Mouse (Mus musculus): ENCODE results near the gene Gm21958. TPM values are rescaled to one million over a fixed set of nuclear protein-coding genes. Genes with fewer than 3 reads are reported as not detected.
A peak's percentile ranks its signal among the peaks of the same experiment; 100 is the strongest.

The Gm21958 gene
- polyA plus RNA-seq, 1 experiment from 2014 or later: not detected

DNA sequence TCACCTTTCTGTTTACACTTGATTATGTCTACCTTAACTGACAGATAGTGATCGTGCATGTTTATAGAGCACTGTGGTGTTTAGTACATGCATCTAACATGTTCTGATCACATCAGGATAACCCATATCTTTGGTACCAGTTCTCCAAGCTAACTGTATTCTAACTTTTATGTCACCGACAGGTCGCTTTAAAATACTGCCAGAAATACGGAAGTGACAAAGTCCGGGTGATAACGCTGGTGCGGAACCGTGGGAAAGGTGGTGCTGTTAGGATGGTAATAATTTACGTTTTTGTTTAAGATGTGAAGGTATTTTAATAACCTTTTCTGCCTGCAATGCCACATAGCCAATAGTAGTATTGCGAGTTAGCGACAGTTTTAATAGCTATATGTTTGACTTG lies 27.8 kb upstream of the Gm21958 start:
- peaks cover 41% of the 10 kb centered on the region for H3K36me3 ChIP-seq (ENCODE audit: control insufficient read depth, insufficient read depth, low read length)
- H3K27ac ChIP-seq (ENCODE audit: low read length): no peak overlapping the region
- H3K4me1 ChIP-seq (ENCODE audit: control insufficient read depth, insufficient read depth, low read length): no peaks in the 10 kb centered on the region
- WGBS: 81% methylated on average over 11 of the region's 11 CpGs
- no peak overlapping the region for H3K4me3 ChIP-seq (ENCODE audit: low read length)
- no peak overlapping the region for H3K9ac ChIP-seq (ENCODE audit: low read depth, low read length)
- no peaks in the 10 kb centered on the region for H3K9me3 ChIP-seq (ENCODE audit: control insufficient read depth, low read length)
- no peak overlapping the region for H3K4me2 ChIP-seq (ENCODE audit: low read depth, low read length)
- H3K27me3 ChIP-seq (replicated peaks; ENCODE audit: control insufficient read depth, insufficient read depth, low read length): no peaks in the 10 kb centered on the region
- ATAC-seq: peak; percentile 50

DNA sequence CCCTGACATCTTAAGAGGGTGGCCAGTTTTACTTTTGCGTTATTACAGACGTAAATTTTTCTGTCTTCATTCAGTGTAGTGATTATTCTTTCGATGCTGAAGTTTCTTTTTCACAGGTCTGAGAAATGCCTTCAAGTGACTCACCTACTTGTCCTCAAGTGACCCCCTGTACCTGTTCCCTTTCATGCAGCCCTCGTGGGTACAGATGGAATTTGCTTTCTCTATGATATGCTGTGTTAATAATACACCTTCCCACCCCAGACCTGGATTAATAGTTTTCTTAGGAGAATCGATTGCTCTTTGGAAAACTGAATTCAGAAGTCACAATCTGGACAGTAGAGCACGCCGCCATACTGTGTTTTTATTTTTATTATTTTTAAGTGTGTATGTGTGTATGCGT lies 23.2 kb upstream of the Gm21958 start:
- Histone ChIP-seq H3K4me2 (ENCODE audit: low read depth, low read length) (no peak overlapping the region), H3K36me3 (ENCODE audit: control insufficient read depth, insufficient read depth, low read length) (peaks cover 11% of the 10 kb centered on the region), H3K4me3 (ENCODE audit: low read length) (no peak overlapping the region), H3K9ac (ENCODE audit: low read depth, low read length) (no peak overlapping the region), H3K4me1 (ENCODE audit: control insufficient read depth, insufficient read depth, low read length) (peaks cover 3% of the 10 kb centered on the region; the same call in 1 of the 2 replicates), H3K27ac (ENCODE audit: low read length) (no peak overlapping the region), H3K27me3 (replicated peaks; ENCODE audit: control insufficient read depth, insufficient read depth, low read length) (no peaks in the 10 kb centered on the region), H3K9me3 (ENCODE audit: control insufficient read depth, low read length) (no peaks in the 10 kb centered on the region)
- WGBS: 92% methylated on average over 8 of the region's 8 CpGs
- ATAC-seq: no peak

DNA sequence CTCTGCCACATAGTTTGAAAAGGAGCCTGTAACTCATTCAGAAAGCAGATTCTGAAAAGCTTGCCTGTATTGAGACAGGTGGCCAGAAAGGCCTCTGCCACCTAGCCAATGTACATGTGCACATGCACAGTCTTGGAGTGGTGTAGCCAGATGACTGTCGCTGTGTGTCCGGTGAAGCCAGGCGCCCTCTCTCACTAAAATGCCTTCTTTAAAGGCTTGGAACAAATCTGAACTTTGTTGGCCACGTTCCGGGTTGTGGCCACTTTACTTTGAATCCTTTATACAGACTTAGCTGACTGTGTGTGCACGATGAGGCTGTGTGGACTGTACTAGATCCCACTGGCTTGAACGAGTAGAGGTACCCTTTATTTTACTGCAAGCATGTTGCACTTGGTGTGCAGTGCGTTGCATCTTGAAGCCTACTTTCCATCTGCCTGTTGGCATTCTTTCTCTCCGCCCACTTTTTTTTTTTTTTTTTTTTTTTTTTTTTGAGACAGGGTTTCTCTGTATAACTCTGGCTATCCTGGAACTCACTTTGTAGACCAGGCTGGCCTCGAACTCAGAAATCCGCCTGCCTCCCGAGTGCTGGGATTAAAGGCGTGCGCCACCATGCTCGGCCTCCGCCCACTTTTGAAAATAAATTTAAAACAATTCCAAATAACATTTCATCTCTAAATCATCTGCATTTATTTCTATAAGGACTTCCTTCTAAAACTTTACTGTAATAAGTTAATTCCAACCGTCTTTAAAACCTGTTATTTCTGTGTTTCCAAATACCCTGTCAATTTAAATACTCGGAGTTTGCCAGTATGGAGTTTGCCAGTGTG lies 22.2 kb upstream of the Gm21958 start:
- no peak for ATAC-seq
- H3K4me2 ChIP-seq (ENCODE audit: low read depth, low read length): peak overlapping the region; percentile 86
- H3K4me1 ChIP-seq (ENCODE audit: control insufficient read depth, insufficient read depth, low read length): peaks cover 3% of the 10 kb centered on the region; the same call in 1 of the 2 replicates
- peak overlapping the region; percentile 97 for H3K9ac ChIP-seq (ENCODE audit: low read depth, low read length)
- no peaks in the 10 kb centered on the region for H3K9me3 ChIP-seq (ENCODE audit: control insufficient read depth, low read length)
- 55% methylated on average over 18 of the region's 18 CpGs for WGBS
- peak overlapping the region; percentile 92 for H3K4me3 ChIP-seq (ENCODE audit: low read length)
- peak overlapping the region; percentile 100 for H3K27ac ChIP-seq (ENCODE audit: low read length)
- peaks cover 6% of the 10 kb centered on the region for H3K36me3 ChIP-seq (ENCODE audit: control insufficient read depth, insufficient read depth, low read length)
- no peaks in the 10 kb centered on the region for H3K27me3 ChIP-seq (replicated peaks; ENCODE audit: control insufficient read depth, insufficient read depth, low read length)

DNA sequence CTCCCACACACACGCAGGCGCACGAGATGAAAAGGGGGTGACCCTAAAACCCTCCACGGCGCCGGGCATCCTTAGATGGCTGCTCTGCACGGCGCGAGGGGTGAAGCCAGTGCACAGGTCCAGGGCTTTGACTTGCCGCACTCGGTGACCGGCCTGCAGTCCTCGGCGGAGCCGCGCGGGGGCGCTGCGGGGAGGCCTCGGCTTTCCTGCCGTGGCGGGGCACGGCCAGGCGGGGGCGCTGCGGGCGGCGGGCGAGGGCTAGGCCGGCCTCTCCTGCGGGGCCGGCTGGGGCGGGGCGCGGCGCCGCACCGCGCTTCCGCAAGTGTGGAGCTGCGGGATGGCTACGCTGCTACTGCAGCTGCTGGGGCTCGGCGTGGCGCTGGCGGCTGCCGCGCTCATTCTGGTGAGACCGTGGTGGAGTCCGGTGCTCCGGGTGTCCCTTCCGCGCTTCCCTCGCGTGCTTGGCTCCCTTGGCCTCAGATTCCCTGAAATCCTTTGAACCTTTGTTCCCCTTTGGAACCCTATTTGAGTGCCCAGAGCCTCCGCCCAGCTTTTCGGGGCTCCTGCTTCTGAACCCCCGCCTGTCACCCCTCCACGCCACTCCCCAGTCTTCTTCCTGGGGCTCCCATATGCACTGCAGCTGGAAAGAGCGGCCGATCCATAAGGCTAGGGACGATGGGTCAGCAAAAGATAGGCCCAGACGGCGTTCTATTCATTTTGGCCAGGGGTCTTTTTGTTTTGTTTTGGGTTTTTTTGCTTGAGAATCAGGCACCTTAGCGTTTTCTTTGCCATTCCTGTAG lies 21.3 kb upstream of the Gm21958 start, which contains the start of the genes Exosc8 and Alg5:
Exosc8 (minus strand) TSS at position 147 of the 800 bp plus-strand sequence.
Alg5 (plus strand) TSS at position 293 of the 800 bp plus-strand sequence.
- no peaks in the 10 kb centered on the region for H3K27me3 ChIP-seq (replicated peaks; ENCODE audit: control insufficient read depth, insufficient read depth, low read length)
- peaks cover 3% of the 10 kb centered on the region; the same call in 1 of the 2 replicates for H3K4me1 ChIP-seq (ENCODE audit: control insufficient read depth, insufficient read depth, low read length)
- peak within 1 kb of the TSS; percentile 97 for H3K9ac ChIP-seq (ENCODE audit: low read depth, low read length)
- H3K36me3 ChIP-seq (ENCODE audit: control insufficient read depth, insufficient read depth, low read length): peaks cover 5% of the 10 kb centered on the region; the same call in 1 of the 2 replicates
- peak within 1 kb of the TSS; percentile 92 for H3K4me3 ChIP-seq (ENCODE audit: low read length)
- under 1% methylated on average over 50 of the region's 65 CpGs for WGBS
- H3K9me3 ChIP-seq (ENCODE audit: control insufficient read depth, low read length): no peaks in the 10 kb centered on the region
- peak within 1 kb of the TSS; percentile 100 for H3K27ac ChIP-seq (ENCODE audit: low read length)
- H3K4me2 ChIP-seq (ENCODE audit: low read depth, low read length): peak within 1 kb of the TSS; percentile 86
- ATAC-seq: peak; percentile 94

DNA sequence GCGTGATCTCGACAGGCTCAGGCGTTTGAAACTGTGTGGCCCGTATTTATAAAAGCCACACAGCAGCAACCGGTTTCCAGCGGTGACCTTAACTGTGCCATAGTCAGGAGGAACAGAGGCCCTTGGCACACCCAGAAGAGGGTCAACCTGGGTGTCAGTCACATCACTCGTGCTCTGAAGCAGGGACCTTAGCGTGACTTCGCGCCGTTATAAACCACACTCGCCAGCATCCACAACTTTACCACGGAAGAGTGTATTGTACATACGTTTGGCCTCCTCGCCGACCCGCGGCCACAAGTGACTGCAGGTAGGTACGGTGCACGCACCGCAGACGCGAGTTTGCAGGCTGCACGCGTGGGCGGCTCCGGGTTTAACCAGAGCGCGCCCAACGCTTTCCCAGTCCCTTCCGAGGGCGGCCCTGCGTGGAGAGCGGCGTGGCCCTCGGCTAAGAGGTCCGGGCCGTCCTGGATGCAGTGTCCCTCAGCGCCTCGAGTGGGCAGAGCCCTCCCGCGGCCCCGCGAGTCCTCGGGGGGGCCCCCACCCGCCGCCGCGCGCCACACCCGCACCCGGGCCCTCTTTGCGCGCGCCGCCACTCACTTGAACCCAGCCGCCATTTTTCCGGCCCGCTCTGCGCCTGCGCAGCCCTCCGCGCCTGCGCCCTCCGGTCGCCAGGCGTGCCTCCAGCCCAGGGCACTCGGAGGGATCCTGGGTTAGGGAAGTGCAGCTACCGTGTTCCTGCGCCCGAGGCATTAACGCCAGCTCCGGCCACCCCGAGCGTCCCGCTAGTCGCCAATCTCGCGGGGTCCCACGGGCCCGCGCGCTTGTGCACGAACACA lies 20.5 kb upstream of the Gm21958 start:
- under 1% methylated on average over 84 of the region's 84 CpGs for WGBS

DNA sequence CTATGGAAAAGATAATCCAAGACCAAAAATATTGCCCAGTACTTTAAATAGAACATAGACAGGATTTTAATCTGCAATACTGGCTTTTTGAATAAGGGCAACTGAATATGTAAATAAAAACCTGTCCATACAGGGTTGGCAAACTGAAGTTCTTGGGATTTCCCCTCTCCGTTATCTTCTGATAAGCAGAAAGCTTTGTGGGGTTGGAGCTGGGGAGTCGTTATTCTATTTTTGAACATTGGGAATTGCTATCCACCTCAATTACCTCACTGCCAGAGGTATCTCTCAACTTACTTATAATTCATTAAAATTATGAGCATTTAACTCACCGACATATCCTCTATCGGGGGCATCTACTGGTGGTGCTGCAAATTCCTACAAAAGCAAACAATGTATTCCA lies 18.2 kb upstream of the Gm21958 start:
- Histone ChIP-seq H3K4me2 (ENCODE audit: low read depth, low read length) (no peak overlapping the region), H3K27me3 (replicated peaks; ENCODE audit: control insufficient read depth, insufficient read depth, low read length) (no peaks in the 10 kb centered on the region), H3K36me3 (ENCODE audit: control insufficient read depth, insufficient read depth, low read length) (peaks cover 10% of the 10 kb centered on the region)

More for the DNA sequence above, 20.5 kb upstream of the Gm21958 start:
- H3K4me3 ChIP-seq (ENCODE audit: low read length): peak overlapping the region; percentile 92
- H3K9me3 ChIP-seq (ENCODE audit: control insufficient read depth, low read length): no peaks in the 10 kb centered on the region
- H3K36me3 ChIP-seq (ENCODE audit: control insufficient read depth, insufficient read depth, low read length): peaks cover 3% of the 10 kb centered on the region; the same call in 1 of the 2 replicates
- peaks cover 3% of the 10 kb centered on the region; the same call in 1 of the 2 replicates for H3K4me1 ChIP-seq (ENCODE audit: control insufficient read depth, insufficient read depth, low read length)
- H3K27me3 ChIP-seq (replicated peaks; ENCODE audit: control insufficient read depth, insufficient read depth, low read length): no peaks in the 10 kb centered on the region
- peak; percentile 96 for ATAC-seq
- peak overlapping the region; percentile 100 for H3K27ac ChIP-seq (ENCODE audit: low read length)
- H3K9ac ChIP-seq (ENCODE audit: low read depth, low read length): peak overlapping the region; percentile 97
- H3K4me2 ChIP-seq (ENCODE audit: low read depth, low read length): peak overlapping the region; percentile 86

DNA sequence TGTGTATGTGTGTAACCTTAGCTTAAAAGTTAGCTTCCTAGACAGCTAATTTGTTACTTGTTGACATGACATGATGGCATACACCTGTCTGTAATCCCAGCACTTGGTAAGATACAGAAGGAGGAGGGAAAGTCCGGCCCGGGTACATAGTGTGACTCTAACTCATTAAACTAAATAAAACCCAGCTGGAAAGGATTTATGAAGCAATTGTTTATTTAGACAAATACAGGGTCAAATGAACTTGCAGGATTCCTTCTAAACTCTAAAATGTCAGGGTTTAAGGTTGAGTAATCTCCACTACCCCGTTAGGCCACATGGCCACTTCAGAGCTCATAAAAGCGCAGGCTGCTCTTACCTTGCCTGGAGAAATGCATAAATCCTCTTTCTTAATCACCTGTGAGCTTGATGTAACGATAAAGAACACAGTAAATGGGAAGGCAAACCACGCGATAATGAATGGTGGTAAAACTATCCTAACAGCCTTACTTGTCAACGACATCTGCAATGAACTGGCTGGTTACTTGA lies 17.5 kb upstream of the Gm21958 start:
- WGBS: 69% methylated on average over 8 of the region's 8 CpGs
- Histone ChIP-seq H3K27me3 (replicated peaks; ENCODE audit: control insufficient read depth, insufficient read depth, low read length) (no peaks in the 10 kb centered on the region), H3K9ac (ENCODE audit: low read depth, low read length) (no peak overlapping the region), H3K36me3 (ENCODE audit: control insufficient read depth, insufficient read depth, low read length) (peaks cover 10% of the 10 kb centered on the region), H3K4me1 (ENCODE audit: control insufficient read depth, insufficient read depth, low read length) (peaks cover 3% of the 10 kb centered on the region; the same call in 1 of the 2 replicates), H3K27ac (ENCODE audit: low read length) (no peak overlapping the region), H3K9me3 (ENCODE audit: control insufficient read depth, low read length) (no peaks in the 10 kb centered on the region), H3K4me2 (ENCODE audit: low read depth, low read length) (no peak overlapping the region), H3K4me3 (ENCODE audit: low read length) (no peak overlapping the region)
- ATAC-seq: no peak

More for the DNA sequence above, 18.2 kb upstream of the Gm21958 start:
- ATAC-seq: no peak
- peaks cover 3% of the 10 kb centered on the region; the same call in 1 of the 2 replicates for H3K4me1 ChIP-seq (ENCODE audit: control insufficient read depth, insufficient read depth, low read length)
- 84% methylated on average over 4 of the region's 4 CpGs for WGBS
- no peak overlapping the region for H3K4me3 ChIP-seq (ENCODE audit: low read length)
- H3K27ac ChIP-seq (ENCODE audit: low read length): no peak overlapping the region
- H3K9me3 ChIP-seq (ENCODE audit: control insufficient read depth, low read length): no peaks in the 10 kb centered on the region
- H3K9ac ChIP-seq (ENCODE audit: low read depth, low read length): no peak overlapping the region

DNA sequence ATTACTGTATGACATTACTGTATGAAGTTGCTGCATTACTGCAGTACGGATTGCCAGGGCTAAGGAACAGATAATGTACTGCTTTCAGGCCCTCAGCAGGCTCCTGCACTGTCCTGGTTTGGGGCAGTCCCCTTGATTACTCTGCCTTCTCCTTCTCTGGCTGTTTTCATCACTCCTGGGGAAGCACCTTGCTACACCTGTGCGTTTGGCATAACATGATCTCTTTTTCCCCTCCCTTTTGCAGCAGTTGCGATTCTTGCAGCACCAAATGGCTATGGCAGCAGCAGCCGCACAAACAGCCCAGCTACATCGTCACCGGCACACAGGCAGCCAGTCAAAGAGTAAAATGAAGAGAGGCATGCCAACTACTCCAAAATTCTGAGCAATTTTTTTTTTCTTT lies 13.9 kb upstream of the Gm21958 start:
- Histone ChIP-seq H3K27me3 (replicated peaks; ENCODE audit: control insufficient read depth, insufficient read depth, low read length) (no peaks in the 10 kb centered on the region), H3K9ac (ENCODE audit: low read depth, low read length) (no peak overlapping the region), H3K27ac (ENCODE audit: low read length) (no peak overlapping the region), H3K4me2 (ENCODE audit: low read depth, low read length) (no peak overlapping the region), H3K36me3 (ENCODE audit: control insufficient read depth, insufficient read depth, low read length) (peaks cover 10% of the 10 kb centered on the region), H3K4me3 (ENCODE audit: low read length) (no peak overlapping the region), H3K4me1 (ENCODE audit: control insufficient read depth, insufficient read depth, low read length) (no peaks in the 10 kb centered on the region), H3K9me3 (ENCODE audit: control insufficient read depth, low read length) (no peaks in the 10 kb centered on the region)
- ATAC-seq: no peak
- WGBS: 90% methylated on average over 6 of the region's 6 CpGs

Measured in intestine, embryonic 16.5 days (tissue).